ENCODE assay signal across 8 mouse cellular contexts in genomic region chr9:102717886-102718643, GRCm38 (mm10). TPM values are rescaled to one million over a fixed set of nuclear protein-coding genes. Genes with fewer than 3 reads are reported as not detected.
DNase-seq lines count a peak whose midpoint lies in the region; ATAC-seq lines count a peak whose summit lies in the region.

No protein-coding gene starts in this region.

- DNase-seq in R1 (ENCODE audit: low read depth, low spot score): peak; percentile 98
- peak; percentile 82 to 85 for DNase-seq in cerebellum, postnatal 25 days
- DNase-seq in gastrocnemius, adult 8-10 months (ENCODE audit: low spot score in 2 of 2): peak; percentile 76 to 79
- DNase-seq in left cerebral cortex, adult 18-20 months (ENCODE audit: low spot score in 2 of 2): peak; percentile 66 to 71
- peak; percentile 97 for DNase-seq in lung, postnatal 36 days
- DNase-seq in right cerebral cortex, adult 2 months (ENCODE audit: low spot score in 2 of 2): peak; percentile 62 to 80

- H3K27ac ChIP-seq in hindbrain, embryonic 16.5 days (ENCODE audit: low read depth, low read length): peak overlapping the region; percentile 98

- H3K4me1 ChIP-seq in hindbrain, embryonic 16.5 days (ENCODE audit: control insufficient read depth, insufficient read depth, low read depth, low read length): peaks cover 52% of the 10 kb centered on the region

- peak overlapping the region; percentile 98 for H3K9ac ChIP-seq in hindbrain, embryonic 16.5 days (ENCODE audit: low read depth, low read length)

- H3K27me3 ChIP-seq in hindbrain, embryonic 16.5 days (replicated peaks; ENCODE audit: control insufficient read depth, insufficient read depth, low read length): no peaks in the 10 kb centered on the region

- under 1% methylated on average over 52 of the region's 52 CpGs for WGBS in hindbrain, embryonic 16.5 days

- peak overlapping the region; percentile 93 for H3K4me2 ChIP-seq in hindbrain, embryonic 16.5 days (ENCODE audit: low read length)

- H3K36me3 ChIP-seq in hindbrain, embryonic 16.5 days (ENCODE audit: control insufficient read depth, insufficient read depth, low read length): peaks cover 14% of the 10 kb centered on the region

- peak; percentile 25 for ATAC-seq in hindbrain, embryonic 16.5 days
- ATAC-seq in megakaryocyte progenitor cell, adult 5-6 weeks (replicated peaks; ENCODE audit: poor library complexity): no peak; the same call in 1 of the 2 replicates

- H3K4me3 ChIP-seq in hindbrain, embryonic 16.5 days (ENCODE audit: low read length): peak overlapping the region; percentile 89

- no peaks in the 10 kb centered on the region for H3K9me3 ChIP-seq in hindbrain, embryonic 16.5 days (ENCODE audit: control insufficient read depth, low read length)

RNA-seq across cellular contexts. Expression of gene Amotl2, which starts 1.6 kb away (rescaled TPM):
- 10 to 100 TPM; 12.7 to 17.4 (median 15.0) TPM for total RNA-seq in gastrocnemius, adult 8-10 months (2022)
- 40.7 and 47.5 TPM in 2 replicates for polyA plus RNA-seq in hindbrain, embryonic 16.5 days (2015; fragmentation: Nextera tagmentation; extraction: Ambion mirVana)
- 10 to 100 TPM; 19.5 to 20.5 TPM for total RNA-seq in left cerebral cortex, adult 18-20 months (2021)
- 0.84 and 2.1 TPM in 2 replicates for total RNA-seq in megakaryocyte progenitor cell, adult 5-6 weeks (2015)
- total RNA-seq in megakaryocyte progenitor cell, adult 5-6 weeks (2017): 0.98 and 8.5 TPM in 2 replicates
